Mouse (Mus musculus): ENCODE measurements around the gene Rhbdd1. TPM values are rescaled to one million over a fixed set of nuclear protein-coding genes. Genes with fewer than 3 reads are reported as not detected.

Gene Rhbdd1
- polyA plus RNA-seq, 2 experiments from 2014 or later = 13.5 to 18.1 TPM

Other genes with a start within 250 kb of the Rhbdd1 start
- under 1 TPM in 1 of 2 experiments, not detected in 1; 0.16 TPM for gene Gm9747, start 83.3 kb upstream of the Rhbdd1 start, polyA plus RNA-seq (2017; shearing (Covaris generic))
- gene Irs1, start 25.0 kb upstream of the Rhbdd1 start, polyA plus RNA-seq (2017; shearing (Covaris generic)) = not detected